Mouse (Mus musculus): Measurements from ENCODE around the gene Lsm14a.

DNA sequence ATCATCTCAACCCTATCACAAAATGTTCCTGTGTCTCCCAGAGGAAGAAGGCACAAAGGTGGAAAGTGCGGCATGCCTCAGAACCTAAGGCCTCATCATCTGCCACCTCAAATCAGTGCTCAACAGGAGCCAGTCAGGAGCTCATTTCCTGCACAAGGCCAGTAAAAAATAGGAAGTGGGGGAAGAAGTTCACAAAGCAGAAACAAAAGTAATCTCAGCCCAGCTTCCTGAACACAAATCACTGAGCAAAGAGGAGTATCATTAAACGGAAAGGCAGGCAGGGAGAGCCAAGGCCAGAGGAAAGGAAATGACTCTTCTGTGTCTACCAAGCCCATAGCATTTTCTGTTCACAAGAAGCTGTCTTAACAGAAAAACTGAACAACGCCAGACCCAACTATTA, 91.2 kb downstream of the Lsm14a start:
- TF ChIP-seq CTCF (conservative IDR thresholded peaks at IDR 0.05; ENCODE audit: insufficient read depth, insufficient read length, low read depth, low read length) = no peak
- TF ChIP-seq POLR2A (IDR thresholded peaks at IDR 0.05; ENCODE audit: low read depth, low read length) = no peak
